Mouse (Mus musculus): ENCODE results near the gene Micall2.
"Not testable (repeated sequence)": the region's sequence is repeated elsewhere in the genome, so short reads cannot be mapped to it uniquely, and the experiment has no call there.

Micall2 gene

DNA sequence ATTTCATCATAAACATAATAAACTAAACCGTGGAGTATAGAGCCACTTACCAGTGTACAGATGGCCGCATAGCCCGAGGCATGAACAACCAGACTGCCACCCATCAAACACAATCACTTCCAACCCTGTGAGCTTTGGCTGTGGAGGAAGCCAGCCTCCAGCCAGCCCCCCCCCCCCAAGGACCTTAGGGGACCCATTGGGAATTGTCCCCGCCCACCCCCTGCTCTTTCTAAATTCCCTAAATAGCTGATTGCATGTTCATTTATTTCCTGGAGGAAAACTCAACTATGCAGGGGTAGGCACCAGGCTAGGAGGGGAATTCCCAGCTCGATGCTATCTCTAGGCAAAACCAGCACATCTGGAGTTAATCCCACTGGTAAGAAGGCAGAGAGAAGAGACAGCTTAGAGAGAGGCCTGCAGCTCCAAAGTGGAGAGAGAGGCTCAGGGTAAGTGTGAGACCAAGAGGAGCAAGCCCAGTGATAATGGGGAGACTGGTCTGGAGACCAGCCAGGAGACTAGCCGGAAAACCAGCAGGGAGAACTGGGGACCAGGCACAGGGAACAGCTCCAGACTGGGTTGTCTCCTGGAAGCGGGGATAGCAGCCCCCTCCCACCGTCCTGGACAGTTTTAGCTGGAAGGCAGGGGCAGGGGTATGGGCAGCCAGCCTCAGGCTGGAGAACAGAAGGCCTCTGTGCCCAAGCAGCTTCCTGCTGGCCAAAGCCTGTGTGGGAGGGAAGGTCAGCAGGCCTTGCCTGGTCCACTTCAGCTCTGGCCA lies 5.2 kb downstream of the Micall2 start:
- DNase-seq (ENCODE audit: low read depth in 1 of 2, low spot score in 2 of 2): no peak

GRCm38 (mm10) chr5:139727261-139727660 lies 8.9 kb downstream of the Micall2 start:
- no peak for DNase-seq (ENCODE audit: low read depth in 1 of 2, low spot score in 2 of 2)

GRCm38 (mm10) chr5:139726186-139726585 lies 9.9 kb downstream of the Micall2 start:
- no peak for DNase-seq (ENCODE audit: low read depth in 1 of 2, low spot score in 2 of 2)

GRCm38 (mm10) chr5:139724336-139725116 lies 11.6 kb downstream of the Micall2 start:
- DNase-seq (ENCODE audit: low read depth in 1 of 2, low spot score in 2 of 2): no peak

- no peak for DNase-seq (ENCODE audit: low read depth in 1 of 2, low spot score in 2 of 2)
Observed at GRCm38 (mm10) chr5:139723113-139723512, 13.0 kb downstream of the Micall2 start.

GRCm38 (mm10) chr5:139722709-139723108 lies 13.4 kb downstream of the Micall2 start:
- DNase-seq (ENCODE audit: low read depth in 1 of 2, low spot score in 2 of 2): no peak

GRCm38 (mm10) chr5:139718949-139719348 lies 17.2 kb downstream of the Micall2 start:
- no peak for DNase-seq (ENCODE audit: low read depth in 1 of 2, low spot score in 2 of 2)

DNA sequence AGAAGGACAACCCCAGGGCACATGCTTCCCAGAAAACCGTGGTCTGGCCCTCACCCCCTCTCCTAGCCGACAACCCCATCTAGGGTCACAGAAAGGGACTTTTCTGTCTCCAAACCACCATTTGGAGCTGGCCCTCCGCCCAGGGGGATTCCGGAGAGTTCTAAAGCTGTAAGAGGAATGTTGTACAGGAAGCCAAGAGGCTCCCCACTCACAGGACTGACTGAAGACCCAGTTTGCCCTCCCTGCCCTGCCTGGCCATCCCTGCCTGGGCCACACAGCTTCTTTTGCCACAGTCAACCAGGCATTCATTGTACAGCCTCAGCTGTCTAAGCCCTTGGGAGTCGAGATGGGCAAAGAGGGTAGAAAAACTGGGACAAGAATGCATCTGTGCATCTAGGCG lies 17.6 kb downstream of the Micall2 start:
- DNase-seq (ENCODE audit: low read depth in 1 of 2, low spot score in 2 of 2): no peak

GRCm38 (mm10) chr5:139717723-139718122 lies 18.4 kb downstream of the Micall2 start:
- no peak for DNase-seq (ENCODE audit: low read depth in 1 of 2, low spot score in 2 of 2)

- DNase-seq (ENCODE audit: low read depth in 1 of 2, low spot score in 2 of 2): no peak
Observed at GRCm38 (mm10) chr5:139706496-139706895, 29.6 kb downstream of the Micall2 start.

DNA sequence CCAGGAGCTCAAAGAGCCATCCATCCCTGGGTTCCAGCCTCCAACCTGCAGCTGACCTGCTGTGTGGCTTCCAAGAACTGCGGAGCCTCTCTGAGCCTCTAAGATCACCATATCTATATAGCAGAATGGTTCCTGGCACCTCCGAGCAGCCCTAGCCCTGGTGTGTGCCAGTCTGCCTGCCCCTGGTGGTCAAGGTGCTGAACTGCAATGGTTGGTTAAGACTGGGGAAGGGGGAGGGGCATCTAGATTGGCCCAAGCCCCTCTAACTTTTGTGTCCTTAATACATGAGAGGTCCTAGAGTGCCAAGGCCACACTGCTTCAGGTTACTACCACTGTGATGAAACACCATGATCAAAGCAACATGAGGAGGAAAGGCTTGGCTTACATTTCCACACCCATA lies 33.2 kb downstream of the Micall2 start:
- DNase-seq (ENCODE audit: low read depth in 1 of 2, low spot score in 2 of 2): no peak

- DNase-seq (ENCODE audit: low read depth in 1 of 2, low spot score in 2 of 2): no peak
Observed at GRCm38 (mm10) chr5:139702236-139702635, 33.9 kb downstream of the Micall2 start.

- DNase-seq (ENCODE audit: low read depth in 1 of 2, low spot score in 2 of 2): no peak
Observed at GRCm38 (mm10) chr5:139696954-139697353, 39.2 kb downstream of the Micall2 start.

- not testable (repeated sequence) for DNase-seq (ENCODE audit: low read depth in 1 of 2, low spot score in 2 of 2)
Observed at GRCm38 (mm10) chr5:139695876-139696275, 40.3 kb downstream of the Micall2 start.

GRCm38 (mm10) chr5:139694989-139695571 lies 41.1 kb downstream of the Micall2 start:
- DNase-seq (ENCODE audit: low read depth in 1 of 2, low spot score in 2 of 2): no peak

DNA sequence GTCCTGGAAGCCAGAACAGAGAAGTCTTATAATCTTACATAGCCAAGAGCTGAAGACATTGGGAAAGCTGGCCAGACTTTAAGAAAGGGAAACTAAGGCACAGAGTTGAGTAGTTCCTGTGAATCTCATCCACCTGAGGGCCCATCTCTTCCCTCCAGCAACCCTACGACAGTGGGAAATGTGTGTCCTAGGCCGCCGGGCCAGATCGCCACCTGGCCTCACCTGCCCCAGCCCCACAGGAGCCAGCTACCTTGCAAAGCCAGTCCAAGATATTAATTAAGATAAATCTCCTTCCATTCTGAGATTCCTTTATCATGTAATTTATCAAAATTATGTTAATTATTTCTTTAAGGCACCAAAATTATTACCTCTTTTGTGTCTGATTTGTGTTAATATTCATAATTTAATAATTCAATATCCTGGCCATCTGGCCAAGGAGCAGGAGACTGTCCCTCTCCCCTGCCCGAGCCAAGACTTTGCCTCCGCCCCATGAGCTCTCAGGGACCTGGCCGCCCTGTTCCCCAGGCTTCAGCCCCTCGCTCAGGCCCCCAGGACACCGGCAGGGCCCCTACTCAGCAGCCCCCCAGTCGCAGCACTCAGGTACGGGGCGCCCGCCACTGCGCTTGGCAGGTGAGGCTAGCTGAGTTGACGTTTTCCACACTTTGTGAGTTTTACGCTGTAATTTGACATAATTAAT lies 41.7 kb downstream of the Micall2 start:
- DNase-seq (ENCODE audit: low read depth in 1 of 2, low spot score in 2 of 2): no peak

GRCm38 (mm10) chr5:139690791-139691190 lies 45.3 kb downstream of the Micall2 start:
- no peak for DNase-seq (ENCODE audit: low read depth in 1 of 2, low spot score in 2 of 2)

DNA sequence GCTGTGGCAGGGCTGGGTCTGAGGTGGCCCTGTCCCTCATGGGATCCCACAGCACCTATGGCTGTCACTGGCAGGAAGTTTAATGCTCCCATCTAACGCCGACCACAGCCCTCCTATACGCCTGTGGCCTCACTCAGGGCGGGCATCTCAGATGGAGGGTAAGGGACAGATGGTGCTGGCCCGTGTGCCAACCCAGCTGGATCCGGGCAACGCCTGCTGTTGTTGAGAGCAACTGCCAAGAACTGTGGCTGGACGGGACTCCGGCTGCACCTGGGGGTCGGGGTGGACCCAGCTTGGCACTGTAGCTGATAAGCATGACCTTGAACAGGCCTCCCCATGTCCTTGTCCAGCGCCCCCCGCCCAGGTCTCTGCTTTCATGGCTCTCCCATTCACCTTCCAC lies 47.8 kb downstream of the Micall2 start:
- DNase-seq (ENCODE audit: low read depth in 1 of 2, low spot score in 2 of 2): no peak

DNA sequence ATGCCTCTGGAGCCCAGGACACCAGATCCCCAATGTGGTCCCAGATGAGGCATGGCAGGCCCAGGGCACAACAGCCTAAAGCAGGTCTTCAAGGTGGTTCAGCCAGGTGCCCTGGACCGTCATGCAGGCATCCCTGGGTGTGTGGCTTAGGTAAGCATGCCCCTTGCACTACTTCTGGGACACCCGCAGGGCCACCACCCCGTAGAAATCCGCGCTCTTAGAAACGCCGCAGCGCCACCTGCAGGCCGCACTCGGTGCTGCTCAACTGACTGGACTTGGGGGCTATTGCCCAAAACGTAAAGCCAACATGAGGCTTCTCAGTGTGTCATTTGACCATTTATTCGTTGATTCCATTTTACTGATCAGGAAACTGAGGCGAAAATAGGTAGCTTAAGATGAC lies 48.5 kb downstream of the Micall2 start:
- DNase-seq (ENCODE audit: low read depth in 1 of 2, low spot score in 2 of 2): peak in 1 of 2 experiments; percentile 15

DNA sequence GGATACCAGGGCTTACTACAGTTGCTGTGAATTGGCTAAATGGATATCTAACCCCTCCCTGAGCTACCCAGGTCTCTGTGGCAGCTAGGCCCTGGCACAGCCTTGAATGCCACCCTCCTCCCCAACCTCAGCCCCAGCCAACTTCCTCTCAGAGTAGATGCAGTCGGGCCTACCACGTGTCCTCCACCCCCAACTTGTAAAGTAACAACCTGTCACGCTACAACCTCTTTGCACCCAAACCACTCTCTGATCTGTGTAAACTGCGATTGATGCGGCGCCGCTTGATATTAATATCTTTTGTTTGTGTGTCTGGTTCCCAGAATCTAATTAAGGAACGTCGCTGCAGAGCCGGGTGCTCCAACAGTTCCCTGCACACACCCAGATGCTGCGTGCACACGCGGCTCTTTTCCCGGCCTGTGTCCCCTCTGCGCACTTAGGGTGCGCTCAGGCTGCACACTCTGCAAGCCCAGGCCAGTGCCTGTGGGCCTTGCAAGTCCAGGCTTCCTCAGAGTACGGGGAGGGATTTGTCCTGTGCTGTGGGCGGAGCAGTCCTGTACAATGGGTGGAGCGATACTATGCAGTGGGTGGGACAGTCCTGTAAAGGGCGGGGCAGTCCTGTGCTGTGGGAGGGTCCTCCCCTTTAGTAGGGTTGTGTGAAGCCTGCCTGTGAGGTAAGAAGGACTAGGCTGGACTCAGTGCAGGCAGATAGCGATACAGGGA lies 49.4 kb downstream of the Micall2 start:
- DNase-seq (ENCODE audit: low read depth in 1 of 2, low spot score in 2 of 2): no peak

DNA sequence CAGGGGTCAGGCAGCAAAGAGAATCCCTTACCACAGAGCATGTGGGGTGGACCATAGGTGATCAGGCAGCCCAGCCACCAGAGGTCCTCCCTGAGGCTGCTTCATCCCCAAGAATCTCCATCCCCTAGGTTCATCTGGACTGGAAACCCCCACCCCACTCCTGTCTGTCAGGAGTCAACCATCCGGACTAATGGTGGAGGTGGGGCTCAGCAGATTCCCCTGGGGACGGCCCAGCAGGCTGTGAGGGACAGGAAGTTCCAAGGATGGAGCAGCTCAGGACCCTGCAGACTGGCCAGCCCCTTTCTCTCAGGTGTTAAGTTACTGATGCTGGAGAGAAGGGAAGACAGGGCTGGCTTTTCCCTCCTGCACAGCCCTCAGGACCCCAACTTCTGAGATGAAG lies 52.9 kb downstream of the Micall2 start:
- DNase-seq (ENCODE audit: low read depth in 1 of 2, low spot score in 2 of 2): no peak
